ENCODE assay signal across 14 mouse cellular contexts in genomic region chr1:58727019-58727746, GRCm38 (mm10). TPM values are rescaled to one million over a fixed set of nuclear protein-coding genes. Genes with fewer than 3 reads are reported as not detected.
DNase-seq lines count a peak whose midpoint lies in the region; ATAC-seq and TF ChIP-seq lines count a peak whose summit lies in the region.
"Had no signal": no experiment of that assay in that cellular context is flagged by ENCODE, and none has a peak within 500 bp of the region (broad histone marks: within the 10 kb centered on the region; RNA-seq: fewer than 3 reads in every experiment).

No protein-coding gene starts in this region.

- 85% methylated on average over 1 of the region's 1 CpGs for WGBS in liver, adult 2 months
- 57% methylated on average over 1 of the region's 1 CpGs for WGBS in macrophage (ENCODE audit: missing documents)
- 96% methylated on average over 1 of the region's 1 CpGs for WGBS in forebrain, embryonic 14.5 days

- H3K4me1 ChIP-seq in liver, adult 2 months (ENCODE audit: control insufficient read depth, insufficient read depth, low read length) = peaks cover 32% of the 10 kb centered on the region
- H3K4me1 ChIP-seq in forebrain, embryonic 14.5 days (ENCODE audit: control insufficient read depth, insufficient read depth, low read length) = 0 out of 2 replicates have a peak, but pooled peaks cover 2% of the 10 kb centered on the region
- H3K4me1 ChIP-seq: midbrain, embryonic 12.5 days; stomach, embryonic 15.5 days had no signal

- TF ChIP-seq POLR2A in liver, adult 2 months (IDR thresholded peaks at IDR 0.05; ENCODE audit: extremely low read depth, insufficient read depth, low read length) = no peak

- H3K27ac ChIP-seq in liver, adult 2 months (replicated peaks; ENCODE audit: insufficient read depth, low read depth, low read length) = peak overlapping the region; percentile 48
- H3K27ac ChIP-seq in macrophage = peak overlapping the region; percentile 94
- H3K27ac ChIP-seq in forebrain, embryonic 14.5 days (ENCODE audit: low read depth, low read length) = no peak overlapping the region
- H3K27ac ChIP-seq: hindbrain, postnatal 0 days; midbrain, embryonic 12.5 days; stomach, embryonic 15.5 days had no signal

- no peak for TF ChIP-seq CTCF in liver, adult 2 months (IDR thresholded peaks at IDR 0.05; ENCODE audit: low read depth, low read length)

- H3K9ac ChIP-seq in liver, adult 2 months (ENCODE audit: low read depth, low read length) = no peak overlapping the region
- H3K9ac ChIP-seq in forebrain, embryonic 14.5 days (ENCODE audit: low read length) = no peak overlapping the region
- H3K9ac ChIP-seq: midbrain, embryonic 12.5 days; stomach, embryonic 15.5 days had no signal

- 0 out of 2 replicates have a peak, but pooled peaks have one; percentile 22 for ATAC-seq in common myeloid progenitor, adult 5-6 weeks (replicated peaks; ENCODE audit: low read depth, poor library complexity, severe bottlenecking)
- no peak for ATAC-seq in forebrain, embryonic 14.5 days
- ATAC-seq: hindbrain, postnatal 0 days; Patski had no signal

- no peaks in the 10 kb centered on the region for H3K27me3 ChIP-seq in liver, adult 2 months (ENCODE audit: control insufficient read depth, insufficient read depth, low read length)
- no peaks in the 10 kb centered on the region for H3K27me3 ChIP-seq in forebrain, embryonic 14.5 days (replicated peaks; ENCODE audit: control insufficient read depth, insufficient read depth, low read length)
- H3K27me3 ChIP-seq: midbrain, embryonic 12.5 days; Patski; stomach, embryonic 15.5 days had no signal

- DNase-seq in liver, adult 2 months (ENCODE audit: extremely low read depth, low read depth, low spot score) = no peak
- no peak for DNase-seq in liver
- peak; percentile 80 for DNase-seq in induced T-regulatory cell, adult 2 months (ENCODE audit: low read depth)
- no peak for DNase-seq in forebrain, embryonic 14.5 days (ENCODE audit: low spot score)
- DNase-seq in left cerebral cortex, adult 18-20 months (ENCODE audit: low spot score in 2 of 2) = no peak
- no peak for DNase-seq in right cerebral cortex, postnatal 25 days

- H3K9me3 ChIP-seq in forebrain, embryonic 14.5 days (replicated peaks; ENCODE audit: control insufficient read depth, low read length) = no peaks in the 10 kb centered on the region
- H3K9me3 ChIP-seq: midbrain, embryonic 12.5 days; stomach, embryonic 15.5 days had no signal

- peaks cover 57% of the 10 kb centered on the region for H3K36me3 ChIP-seq in liver, adult 2 months (ENCODE audit: control insufficient read depth, insufficient read depth, low read length)
- peaks cover 8% of the 10 kb centered on the region; the same call in 1 of the 2 replicates for H3K36me3 ChIP-seq in macrophage (ENCODE audit: inconsistent target)
- H3K36me3 ChIP-seq in forebrain, embryonic 14.5 days (ENCODE audit: control insufficient read depth, insufficient read depth, low read length) = 0 out of 2 replicates have a peak, but pooled peaks cover 6% of the 10 kb centered on the region

- H3K79me2 ChIP-seq in liver, adult 2 months (ENCODE audit: control insufficient read depth, insufficient read depth, low read length) = peaks cover 32% of the 10 kb centered on the region
- peaks cover 90% of the 10 kb centered on the region for H3K79me2 ChIP-seq in macrophage (ENCODE audit: inconsistent target)

- no peak overlapping the region for H3K4me2 ChIP-seq in forebrain, embryonic 14.5 days (ENCODE audit: low read length)
- H3K4me2 ChIP-seq: midbrain, embryonic 12.5 days; stomach, embryonic 15.5 days had no signal

- no peak overlapping the region for H3K4me3 ChIP-seq in liver, adult 2 months (ENCODE audit: insufficient read depth, low read depth, low read length)
- H3K4me3 ChIP-seq in macrophage (ENCODE audit: inconsistent target) = peak overlapping the region; percentile 22
- H3K4me3 ChIP-seq in forebrain, embryonic 14.5 days (ENCODE audit: low read depth, low read length) = no peak overlapping the region
- H3K4me3 ChIP-seq: midbrain, embryonic 12.5 days; stomach, embryonic 15.5 days had no signal

RNA-seq across cellular contexts. Expression of gene Cflar, which starts 15.9 kb away (rescaled TPM):
- 95.0 and 98.7 TPM in 2 replicates for total RNA-seq in liver, adult 2 months (2014; rRNA removed)
- polyA plus RNA-seq in liver, adult 2 months (2012; rRNA removed) = 43.5 and 45.7 TPM in 2 replicates
- 80.7 and 80.8 TPM in 2 replicates for total RNA-seq in common myeloid progenitor, adult 5-6 weeks (2017)
- 1,000 to 10,000 TPM in 14 of 26 experiments, 100 to 1,000 TPM in 12; 263 to 1,825 (median 1,068) TPM for total RNA-seq in macrophage (2018; cell fraction: chromatin; rRNA removed)
- total RNA-seq in macrophage (2018; cell fraction: cytosol; rRNA removed) = 100 to 1,000 TPM in 22 of 26 experiments, 10 to 100 TPM in 4; 87.0 to 559 (median 288) TPM
- 1,000 to 10,000 TPM in 17 of 26 experiments, 100 to 1,000 TPM in 9; 365 to 1,587 (median 1,196) TPM for total RNA-seq in macrophage (2018; cell fraction: nucleus; rRNA removed)
- 53.3 to 68.2 TPM (median 67.9 TPM) in 3 replicates for polyA plus RNA-seq in macrophage (2018)
- 18.3 and 18.7 TPM in 2 replicates for polyA plus RNA-seq in forebrain, embryonic 14.5 days (2014; fragmentation: Nextera tagmentation; extraction: Ambion mirVana)
- 10 to 100 TPM; 25.9 to 29.6 TPM for total RNA-seq in left cerebral cortex, adult 18-20 months (2021)

RNA-seq across cellular contexts. Expression of gene Als2cr12, which starts 31.4 kb away (rescaled TPM):
- total RNA-seq in liver, adult 2 months (2014; rRNA removed) = 0.13 and 0.74 TPM in 2 replicates
- 0.07 TPM in 1 of 2 replicates, not detected in the other for polyA plus RNA-seq in liver, adult 2 months (2012; rRNA removed)
- total RNA-seq in common myeloid progenitor, adult 5-6 weeks (2017) = not detected in 2 replicates
- total RNA-seq in macrophage (2018; cell fraction: chromatin; rRNA removed) = not detected
- not detected for total RNA-seq in macrophage (2018; cell fraction: cytosol; rRNA removed)
- not detected for total RNA-seq in macrophage (2018; cell fraction: nucleus; rRNA removed)
- polyA plus RNA-seq in macrophage (2018) = not detected in 3 replicates
- not detected in 2 replicates for polyA plus RNA-seq in forebrain, embryonic 14.5 days (2014; fragmentation: Nextera tagmentation; extraction: Ambion mirVana)
- not detected for total RNA-seq in left cerebral cortex, adult 18-20 months (2021)
- total RNA-seq: hindbrain, postnatal 0 days; left cerebral cortex, postnatal 10 days had no signal
- polyA plus RNA-seq: brain, embryonic 14.5 days; midbrain, embryonic 12.5 days had no signal
